Mouse (Mus musculus): Measurements from ENCODE around the gene Tmprss2.
A peak's percentile ranks its signal among the peaks of the same experiment; 100 is the strongest.
"Not testable (repeated sequence)": the region's sequence is repeated elsewhere in the genome, so short reads cannot be mapped to it uniquely, and the experiment has no call there.

Tmprss2 gene

GRCm38 (mm10) chr16:97591512-97591911 is 19.5 kb downstream of the Tmprss2 start:
- no peak for DNase-seq (ENCODE audit: low read depth, low spot score)

- DNase-seq (ENCODE audit: low read depth, low spot score) = not testable (repeated sequence)
Measured at GRCm38 (mm10) chr16:97582876-97583275, 28.1 kb downstream of the Tmprss2 start.

- peak; percentile 6 for DNase-seq (ENCODE audit: low read depth, low spot score)
Measured at GRCm38 (mm10) chr16:97569426-97569825, 41.6 kb downstream of the Tmprss2 start.

- peak; percentile 41 for DNase-seq (ENCODE audit: low read depth, low spot score)
Measured at GRCm38 (mm10) chr16:97568662-97569061, 42.3 kb downstream of the Tmprss2 start.

GRCm38 (mm10) chr16:97544340-97544739 is 66.7 kb downstream of the Tmprss2 start:
- DNase-seq (ENCODE audit: low read depth, low spot score) = no peak

GRCm38 (mm10) chr16:97536859-97537258 is 74.1 kb downstream of the Tmprss2 start:
- DNase-seq (ENCODE audit: low read depth, low spot score) = peak; percentile 59

GRCm38 (mm10) chr16:97535808-97536413 is 75.1 kb downstream of the Tmprss2 start:
- peak; percentile 88 for DNase-seq (ENCODE audit: low read depth, low spot score)

GRCm38 (mm10) chr16:97534876-97535461 is 76.0 kb downstream of the Tmprss2 start:
- DNase-seq (ENCODE audit: low read depth, low spot score) = peak; percentile 87

- peak; percentile 44 for DNase-seq (ENCODE audit: low read depth, low spot score)
Measured at GRCm38 (mm10) chr16:97534448-97534847, 76.5 kb downstream of the Tmprss2 start.

- DNase-seq (ENCODE audit: low read depth, low spot score) = peak; percentile 43
Measured at GRCm38 (mm10) chr16:97533751-97534150, 77.2 kb downstream of the Tmprss2 start.

- DNase-seq (ENCODE audit: low read depth, low spot score) = peak; percentile 24
Measured at GRCm38 (mm10) chr16:97533126-97533525, 77.9 kb downstream of the Tmprss2 start.

- DNase-seq (ENCODE audit: low read depth, low spot score) = no peak
Measured at GRCm38 (mm10) chr16:97529241-97529640, 81.8 kb downstream of the Tmprss2 start.

- peak; percentile 77 for DNase-seq (ENCODE audit: low read depth, low spot score)
Measured at GRCm38 (mm10) chr16:97523024-97523423, 88.0 kb downstream of the Tmprss2 start.

- no peak for DNase-seq (ENCODE audit: low read depth, low spot score)
Measured at GRCm38 (mm10) chr16:97521983-97522382, 89.0 kb downstream of the Tmprss2 start.

GRCm38 (mm10) chr16:97516341-97516740 is 94.7 kb downstream of the Tmprss2 start:
- no peak for DNase-seq (ENCODE audit: low read depth, low spot score)

Measured in brain, adult 2 months (tissue).